Mouse (Mus musculus) spleen, postnatal 4 days (tissue): Measurements from ENCODE around the gene Fcgbp.

ENCODE experiments used
- DNase-seq, 2 experiments: peaks; one replicate each; pipeline ENCODE4 v3.0.0; 2022; ENCODE audit warnings: low spot score in 2 of 2

The Fcgbp gene

DNA sequence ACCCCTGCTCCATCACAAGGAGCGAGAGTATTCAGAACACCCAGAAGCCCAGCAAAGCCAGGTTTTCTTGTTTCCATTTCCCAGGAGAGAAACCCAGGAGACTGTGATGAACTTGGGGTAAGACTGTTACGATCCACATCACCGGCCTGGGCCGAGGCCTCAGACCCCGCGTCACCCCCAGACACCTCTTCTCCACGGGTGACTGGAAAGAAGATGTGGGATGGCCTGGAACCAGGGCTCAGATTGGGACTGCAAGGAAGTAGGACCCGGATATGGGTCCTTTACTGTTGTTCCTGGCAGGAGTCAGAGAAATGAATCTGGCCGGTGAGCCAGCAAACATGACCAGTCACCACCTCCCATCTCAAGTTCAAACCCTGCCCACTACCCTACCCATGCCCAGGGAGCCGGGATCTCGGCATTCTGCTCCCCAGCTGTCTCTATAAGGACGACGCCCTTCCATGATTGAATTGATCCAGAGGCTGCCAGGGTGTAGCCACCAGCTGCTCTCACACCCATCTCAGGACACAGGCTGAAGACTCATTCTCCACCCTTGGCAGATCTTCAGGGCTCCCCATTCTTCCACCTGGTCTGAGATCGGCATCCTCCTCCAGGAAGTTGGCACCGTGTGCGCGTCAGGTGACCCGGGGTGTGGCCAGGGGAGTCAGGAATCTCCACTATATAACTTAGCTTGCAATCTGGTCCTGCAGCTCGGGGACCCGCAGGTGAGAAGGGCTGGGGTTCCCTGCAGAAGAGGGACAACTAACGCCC is at the start of gene Fcgbp:
Gene Fcgbp, plus strand, starts transcription at position 706 of the 768 bp plus-strand sequence.
- peak; percentile 9 to 54 for DNase-seq

DNA sequence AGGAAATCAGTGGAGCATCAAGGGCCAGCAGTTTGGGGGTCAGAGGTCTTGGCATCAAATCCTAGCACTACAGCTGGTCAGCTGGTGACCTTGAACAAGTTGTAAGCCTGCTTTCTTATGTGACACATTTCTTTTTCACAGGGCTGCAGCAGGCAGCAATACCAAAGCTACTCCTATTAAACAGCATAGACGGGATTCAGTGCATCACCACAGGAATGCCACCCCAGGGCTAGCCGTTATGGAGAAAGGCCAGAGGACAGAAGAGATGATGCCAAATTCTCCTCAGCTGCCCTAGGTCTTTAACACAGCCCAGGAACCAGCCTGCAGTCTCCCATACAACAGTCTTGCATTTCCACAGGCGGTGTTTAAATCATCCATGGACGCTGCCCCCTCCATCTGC is 26.5 kb upstream of the Fcgbp start:
- no peak for DNase-seq

- DNase-seq: peak; percentile 97 to 99
Measured at GRCm38 (mm10) chr7:28049476-28050409, 21.3 kb upstream of the Fcgbp start, which contains the start of gene Psmc4. Psmc4 (minus strand) TSS chr7:28050101.

DNA sequence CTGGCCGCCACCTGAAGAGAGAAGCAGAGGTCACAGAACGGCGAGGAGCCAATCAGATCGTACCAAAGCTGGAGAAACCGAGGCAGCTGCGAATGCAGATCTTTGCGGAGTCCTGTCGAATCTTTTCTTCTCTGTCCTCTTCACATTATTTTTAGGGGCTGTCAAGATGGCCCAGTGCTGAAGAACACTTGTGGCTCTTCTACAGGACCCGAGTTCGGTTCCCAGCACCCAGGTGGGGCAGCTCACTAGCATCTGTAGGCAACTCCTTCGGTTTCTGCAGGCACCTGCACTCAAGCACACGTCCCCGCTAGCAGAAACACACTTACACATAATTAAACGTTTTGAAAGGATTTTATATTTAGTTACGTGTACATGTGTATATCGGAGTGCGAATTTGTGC is 20.5 kb upstream of the Fcgbp start:
- no peak for DNase-seq

GRCm38 (mm10) chr7:28053046-28053930 is 17.7 kb upstream of the Fcgbp start:
- no peak for DNase-seq

GRCm38 (mm10) chr7:28059972-28060371 is 11.1 kb upstream of the Fcgbp start:
- no peak for DNase-seq

DNA sequence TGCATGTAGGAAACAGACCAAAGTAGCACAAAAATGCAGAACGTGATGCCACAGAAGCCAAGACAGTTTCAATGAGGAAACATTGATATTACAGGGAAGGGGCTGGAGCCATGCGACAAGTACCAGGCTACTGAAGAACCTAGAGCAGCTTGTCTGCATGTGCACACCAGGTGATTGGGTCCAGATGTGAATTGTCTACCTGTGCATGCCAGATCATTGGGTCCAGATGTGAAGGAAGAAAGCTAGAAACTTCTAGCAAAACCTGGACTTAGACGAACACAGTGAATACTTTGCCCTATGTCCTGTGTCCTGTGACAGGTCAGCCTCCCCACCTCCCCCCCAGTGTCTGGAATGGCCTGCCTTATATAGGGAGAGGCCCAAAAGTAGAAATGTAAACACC is 2.4 kb upstream of the Fcgbp start:
- no peak for DNase-seq

GRCm38 (mm10) chr7:28069546-28070172 is 1.4 kb upstream of the Fcgbp start:
- DNase-seq: peak; percentile 4 to 33

- peak in 1 of 2 experiments; percentile 47 for DNase-seq
Measured at GRCm38 (mm10) chr7:28084215-28084614, 13.2 kb downstream of the Fcgbp start.

DNA sequence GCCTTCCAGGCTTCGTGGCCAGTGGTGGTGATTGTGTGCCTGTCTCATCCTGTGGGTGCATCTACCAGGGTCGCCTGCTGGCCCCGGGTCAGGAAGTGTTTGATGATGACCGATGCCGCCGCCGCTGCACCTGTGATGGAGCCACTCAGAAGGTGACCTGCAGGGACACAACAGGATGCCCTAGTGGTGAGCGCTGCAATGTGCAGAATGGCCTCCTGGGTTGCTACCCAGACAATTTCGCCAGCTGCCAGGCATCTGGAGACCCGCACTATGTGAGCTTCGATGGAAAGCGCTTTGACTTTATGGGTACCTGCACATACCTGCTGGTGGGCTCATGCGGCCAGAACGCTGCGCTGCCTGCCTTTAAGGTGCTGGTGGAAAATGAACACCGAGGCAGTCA is 15.2 kb downstream of the Fcgbp start:
- DNase-seq: peak in 1 of 2 experiments; percentile 57

- DNase-seq: peak; percentile 10 to 56
Measured at GRCm38 (mm10) chr7:28093541-28093940, 22.5 kb downstream of the Fcgbp start.

GRCm38 (mm10) chr7:28099101-28099500 is 28.1 kb downstream of the Fcgbp start:
- DNase-seq: peak; percentile 9 to 49

- DNase-seq: peak; percentile 23 to 68
Measured at GRCm38 (mm10) chr7:28100596-28101590, 29.9 kb downstream of the Fcgbp start.

DNA sequence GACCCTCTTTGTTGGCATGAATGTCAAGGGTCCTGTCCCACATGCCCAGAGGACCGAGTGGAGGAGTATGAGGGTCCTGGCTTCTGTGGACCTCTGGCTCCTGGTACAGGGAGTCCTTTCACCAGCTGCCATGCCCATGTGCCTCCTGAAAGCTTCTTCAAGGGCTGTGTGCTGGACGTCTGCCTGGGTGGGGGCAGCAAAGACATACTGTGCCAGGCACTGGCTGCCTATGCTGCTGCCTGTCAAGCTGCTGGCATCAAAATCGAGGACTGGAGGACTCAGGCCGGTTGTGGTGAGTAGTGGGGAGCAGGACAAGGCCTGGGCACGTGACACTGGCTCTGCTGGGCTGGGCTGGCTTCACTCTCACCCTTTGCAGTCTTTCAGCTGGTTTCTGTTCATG is 31.9 kb downstream of the Fcgbp start:
- peak; percentile 7 to 51 for DNase-seq

DNA sequence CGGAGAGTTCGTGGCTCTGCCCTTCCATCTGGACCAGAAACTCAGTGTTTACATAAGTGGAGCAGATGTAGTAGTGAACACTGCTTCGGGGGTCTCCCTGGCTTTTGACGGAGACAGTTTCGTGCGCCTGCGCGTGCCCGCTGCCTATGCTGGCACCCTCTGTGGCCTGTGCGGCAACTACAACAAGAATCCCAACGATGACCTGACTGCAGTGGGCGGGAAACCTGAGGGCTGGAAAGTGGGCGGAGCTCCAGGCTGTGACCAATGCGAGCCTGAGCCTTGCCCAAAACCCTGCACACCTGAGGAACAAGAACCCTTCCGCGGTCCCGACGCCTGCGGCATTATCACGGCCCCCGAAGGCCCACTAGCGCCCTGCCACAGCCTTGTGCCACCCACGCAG is 33.6 kb downstream of the Fcgbp start:
- peak; percentile 8 to 52 for DNase-seq

GRCm38 (mm10) chr7:28106241-28106640 is 35.2 kb downstream of the Fcgbp start:
- DNase-seq: no peak

GRCm38 (mm10) chr7:28114648-28115047 is 43.6 kb downstream of the Fcgbp start:
- DNase-seq: no peak

- no peak for DNase-seq
Measured at GRCm38 (mm10) chr7:28129166-28129565, 58.1 kb downstream of the Fcgbp start, which contains the start of gene 9530053A07Rik. 9530053A07Rik (plus strand) TSS chr7:28129466.

DNA sequence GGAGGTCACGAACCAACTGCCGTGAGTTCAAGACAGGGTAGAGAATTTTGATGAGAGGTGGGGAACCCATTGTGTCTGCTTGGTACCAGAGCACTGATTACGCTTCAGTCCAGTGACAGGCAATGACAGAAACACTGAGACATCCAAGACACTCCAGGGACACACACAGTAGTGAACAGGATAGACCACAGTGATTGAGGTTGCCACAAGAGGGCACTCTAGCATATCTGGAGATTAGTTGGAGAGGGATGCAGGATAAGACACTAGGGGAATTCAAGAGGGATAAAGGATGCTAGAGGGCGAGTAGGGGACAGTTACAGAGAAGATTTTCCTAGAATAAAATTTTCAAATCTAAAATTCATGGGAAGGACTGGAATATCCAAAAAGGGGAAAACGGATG is 66.6 kb downstream of the Fcgbp start:
- no peak for DNase-seq

GRCm38 (mm10) chr7:28148263-28148662 is 77.2 kb downstream of the Fcgbp start:
- peak; percentile 54 to 87 for DNase-seq
